In the genomic region with DNA sequence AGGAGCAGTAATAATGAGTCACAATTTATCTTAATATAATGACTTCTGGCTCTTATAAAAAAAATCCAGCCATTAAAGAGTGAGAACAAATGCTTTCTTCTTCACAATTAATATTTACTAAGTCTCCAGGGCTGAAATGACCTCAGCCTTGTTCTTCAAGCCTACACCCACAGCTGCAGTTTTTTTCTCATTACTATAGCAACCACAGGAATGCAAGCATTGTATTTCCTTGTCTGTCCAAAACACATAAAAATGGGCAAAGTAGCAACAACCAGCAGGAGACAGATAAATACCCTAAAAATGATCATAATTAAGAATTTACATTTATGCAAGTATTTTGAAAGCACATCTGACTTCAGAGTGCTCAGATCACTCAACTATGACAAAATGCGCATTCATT, we compare ENCODE assay signal across 15 mouse cellular contexts.
DNase-seq lines count a peak whose midpoint lies in the region; ATAC-seq lines count a peak whose summit lies in the region.
"Had no signal": no experiment of that assay in that cellular context is flagged by ENCODE, and none has a peak within 500 bp of the region (broad histone marks: within the 10 kb centered on the region; RNA-seq: fewer than 3 reads in every experiment).

No protein-coding gene starts in this region.

- no peaks in the 10 kb centered on the region for H3K4me1 ChIP-seq in embryonic facial prominence, embryonic 11.5 days (ENCODE audit: control insufficient read depth, insufficient read depth, low read length)
- peaks cover 11% of the 10 kb centered on the region for H3K4me1 ChIP-seq in embryonic facial prominence, embryonic 10.5 days
- no peaks in the 10 kb centered on the region for H3K4me1 ChIP-seq in midbrain, embryonic 11.5 days (ENCODE audit: control insufficient read depth, insufficient read depth, low read length)
- H3K4me1 ChIP-seq in midbrain, embryonic 10.5 days: peaks cover 18% of the 10 kb centered on the region
- no peaks in the 10 kb centered on the region for H3K4me1 ChIP-seq in hindbrain, embryonic 16.5 days (ENCODE audit: control insufficient read depth, insufficient read depth, low read depth, low read length)
- H3K4me1 ChIP-seq: stomach, embryonic 15.5 days had no signal

- H3K9me3 ChIP-seq in embryonic facial prominence, embryonic 11.5 days (replicated peaks; ENCODE audit: control insufficient read depth, low read length): no peaks in the 10 kb centered on the region
- no peaks in the 10 kb centered on the region for H3K9me3 ChIP-seq in embryonic facial prominence, embryonic 10.5 days
- H3K9me3 ChIP-seq in midbrain, embryonic 11.5 days (ENCODE audit: control insufficient read depth, low read length): no peaks in the 10 kb centered on the region
- H3K9me3 ChIP-seq in midbrain, embryonic 10.5 days (replicated peaks): no peaks in the 10 kb centered on the region
- H3K9me3 ChIP-seq in hindbrain, embryonic 16.5 days (ENCODE audit: control insufficient read depth, low read length): no peaks in the 10 kb centered on the region
- H3K9me3 ChIP-seq: heart, embryonic 13.5 days; stomach, embryonic 15.5 days had no signal

- no peak overlapping the region for H3K4me2 ChIP-seq in embryonic facial prominence, embryonic 11.5 days (ENCODE audit: low read depth, low read length)
- H3K4me2 ChIP-seq in midbrain, embryonic 11.5 days: no peak overlapping the region
- H3K4me2 ChIP-seq in hindbrain, embryonic 16.5 days (ENCODE audit: low read length): no peak overlapping the region
- H3K4me2 ChIP-seq: heart, embryonic 13.5 days; stomach, embryonic 15.5 days had no signal

- H3K27ac ChIP-seq in embryonic facial prominence, embryonic 11.5 days (replicated peaks; ENCODE audit: low read depth, low read length): no peak overlapping the region
- H3K27ac ChIP-seq in embryonic facial prominence, embryonic 10.5 days (replicated peaks): no peak overlapping the region
- H3K27ac ChIP-seq in midbrain, embryonic 11.5 days (ENCODE audit: low read depth, low read length): no peak overlapping the region
- H3K27ac ChIP-seq in midbrain, embryonic 10.5 days (replicated peaks): no peak overlapping the region
- H3K27ac ChIP-seq in hindbrain, embryonic 16.5 days (ENCODE audit: low read depth, low read length): no peak overlapping the region
- H3K27ac ChIP-seq: heart, embryonic 13.5 days; stomach, embryonic 15.5 days had no signal

- H3K4me3 ChIP-seq in embryonic facial prominence, embryonic 11.5 days (ENCODE audit: low read depth, low read length): no peak overlapping the region
- no peak overlapping the region for H3K4me3 ChIP-seq in embryonic facial prominence, embryonic 10.5 days
- H3K4me3 ChIP-seq in midbrain, embryonic 11.5 days (ENCODE audit: low read depth, low read length): no peak overlapping the region
- H3K4me3 ChIP-seq in midbrain, embryonic 10.5 days: no peak overlapping the region
- H3K4me3 ChIP-seq in hindbrain, embryonic 16.5 days (ENCODE audit: low read length): no peak overlapping the region
- H3K4me3 ChIP-seq: heart, embryonic 13.5 days; stomach, embryonic 15.5 days had no signal

- WGBS in embryonic facial prominence, embryonic 11.5 days: 80% methylated on average over 1 of the region's 1 CpGs
- 88% methylated on average over 1 of the region's 1 CpGs for WGBS in embryonic facial prominence, embryonic 10.5 days
- 67% methylated on average over 1 of the region's 1 CpGs for WGBS in midbrain, embryonic 11.5 days
- 76% methylated on average over 1 of the region's 1 CpGs for WGBS in midbrain, embryonic 10.5 days
- 60% methylated on average over 1 of the region's 1 CpGs for WGBS in hindbrain, embryonic 16.5 days

- no peaks in the 10 kb centered on the region for H3K27me3 ChIP-seq in embryonic facial prominence, embryonic 11.5 days (ENCODE audit: control insufficient read depth, insufficient read depth, low read length)
- H3K27me3 ChIP-seq in embryonic facial prominence, embryonic 10.5 days (replicated peaks; ENCODE audit: low read depth, poor library complexity, severe bottlenecking): no peaks in the 10 kb centered on the region
- H3K27me3 ChIP-seq in midbrain, embryonic 11.5 days (ENCODE audit: control insufficient read depth, insufficient read depth, low read length): no peaks in the 10 kb centered on the region
- no peaks in the 10 kb centered on the region for H3K27me3 ChIP-seq in midbrain, embryonic 10.5 days (ENCODE audit: low read depth, poor library complexity, severe bottlenecking)
- no peaks in the 10 kb centered on the region for H3K27me3 ChIP-seq in hindbrain, embryonic 16.5 days (replicated peaks; ENCODE audit: control insufficient read depth, insufficient read depth, low read length)
- H3K27me3 ChIP-seq: heart, embryonic 13.5 days; stomach, embryonic 15.5 days had no signal

- H3K9ac ChIP-seq in embryonic facial prominence, embryonic 11.5 days (replicated peaks; ENCODE audit: low read length): no peak overlapping the region
- H3K9ac ChIP-seq in midbrain, embryonic 11.5 days (ENCODE audit: low read length): no peak overlapping the region
- H3K9ac ChIP-seq in hindbrain, embryonic 16.5 days (ENCODE audit: low read depth, low read length): no peak overlapping the region
- H3K9ac ChIP-seq: heart, embryonic 13.5 days; stomach, embryonic 15.5 days had no signal

- ATAC-seq in embryonic facial prominence, embryonic 11.5 days (replicated peaks; ENCODE audit: insufficient number of reproducible peaks, low FRiP score, low TSS enrichment, low read depth): no peak
- ATAC-seq in midbrain, embryonic 11.5 days (ENCODE audit: low FRiP score): peak; percentile 79; the same call in 1 of the 2 replicates
- ATAC-seq in hindbrain, embryonic 16.5 days: peak; percentile 82; the same call in 1 of the 2 replicates
- ATAC-seq: inflammation-experienced regulatory T-cells, adult 6 months; lung, postnatal 0 days had no signal

- DNase-seq in embryonic facial prominence, embryonic 11.5 days (ENCODE audit: low spot score): peak; percentile 42
- no peak for DNase-seq in embryonic facial prominence, embryonic 10.5 days (ENCODE audit: low spot score)
- peak; percentile 85 for DNase-seq in midbrain, embryonic 11.5 days (ENCODE audit: low spot score, missing footprints)
- DNase-seq in midbrain, embryonic 10.5 days (ENCODE audit: low spot score): no peak
- DNase-seq in MN1 (ENCODE audit: low spot score): no peak
- DNase-seq in thymus, postnatal 4 days: no peak
- no peak for DNase-seq in urinary bladder, postnatal 14 days (ENCODE audit: low spot score)
- DNase-seq: adrenal gland, postnatal 14 days; gastrocnemius, postnatal 25 days; right cerebral cortex, postnatal 25 days had no signal

- no peaks in the 10 kb centered on the region for H3K36me3 ChIP-seq in embryonic facial prominence, embryonic 11.5 days (replicated peaks; ENCODE audit: control insufficient read depth, insufficient read depth, low read depth, low read length)
- H3K36me3 ChIP-seq in embryonic facial prominence, embryonic 10.5 days (replicated peaks): no peaks in the 10 kb centered on the region
- no peaks in the 10 kb centered on the region for H3K36me3 ChIP-seq in midbrain, embryonic 11.5 days (ENCODE audit: control insufficient read depth, insufficient read depth, low read length)
- H3K36me3 ChIP-seq in midbrain, embryonic 10.5 days: no peaks in the 10 kb centered on the region
- H3K36me3 ChIP-seq in hindbrain, embryonic 16.5 days (ENCODE audit: control insufficient read depth, insufficient read depth, low read length): no peaks in the 10 kb centered on the region
- H3K36me3 ChIP-seq: heart, embryonic 13.5 days; stomach, embryonic 15.5 days had no signal

Comparison
In these comparisons a context has a peak if more than half of its experiments do, and no peak if none do; other contexts are left out.
1. DNase-seq: peak in embryonic facial prominence, embryonic 11.5 days (single experiment) and midbrain, embryonic 11.5 days (single experiment); none in embryonic facial prominence, embryonic 10.5 days (single experiment), midbrain, embryonic 10.5 days (single experiment), MN1 (single experiment), thymus, postnatal 4 days (single experiment) and urinary bladder, postnatal 14 days (single experiment).